Mouse (Mus musculus): ENCODE data around the gene Sdha. TPM values are rescaled to one million over a fixed set of nuclear protein-coding genes. Genes with fewer than 3 reads are reported as not detected.

The Sdha gene
- polyA plus RNA-seq (2012; rRNA removed): 26.8 and 28.1 TPM in 2 replicates

GRCm38 (mm10) chr13:74349566-74350434 is at the start of gene Sdha, which contains the start of gene Ccdc127:
Gene Sdha, minus strand, starts transcription at chr13:74350280.
Gene Ccdc127, plus strand, starts transcription at chr13:74350309.

GRCm38 (mm10) chr13:74399298-74399839 is 49.3 kb upstream of the Sdha start, which contains the start of gene Ftl1-ps1:
Gene Ftl1-ps1, plus strand, starts transcription at chr13:74399694.

GRCm38 (mm10) chr13:74390371-74390990 is 40.4 kb upstream of the Sdha start, which contains the start of gene Zfp72:
Gene Zfp72, minus strand, starts transcription at chr13:74390836.

DNA sequence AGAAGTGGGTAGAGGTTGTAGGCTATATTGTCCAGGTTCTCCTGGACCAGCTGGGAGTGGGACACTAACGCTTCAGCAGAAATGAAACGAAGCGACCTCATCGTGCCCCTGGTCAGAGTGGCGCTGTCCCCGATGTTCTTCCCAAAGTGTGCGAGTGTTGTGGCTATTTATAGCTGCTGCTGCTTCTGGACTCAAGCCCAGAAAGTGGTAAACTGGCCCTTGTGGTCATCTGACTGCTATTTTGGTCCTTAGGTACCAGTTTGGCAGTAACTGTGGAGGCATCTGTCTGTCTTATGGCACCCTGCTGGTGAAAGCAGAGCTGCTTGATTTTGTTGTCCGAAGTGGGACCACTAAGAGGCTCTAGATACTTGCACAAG is 13.8 kb upstream of the Sdha start, which contains the start of gene Lrrc14b:
Lrrc14b (minus strand) TSS at position 147 of the 377 bp plus-strand sequence.

DNA sequence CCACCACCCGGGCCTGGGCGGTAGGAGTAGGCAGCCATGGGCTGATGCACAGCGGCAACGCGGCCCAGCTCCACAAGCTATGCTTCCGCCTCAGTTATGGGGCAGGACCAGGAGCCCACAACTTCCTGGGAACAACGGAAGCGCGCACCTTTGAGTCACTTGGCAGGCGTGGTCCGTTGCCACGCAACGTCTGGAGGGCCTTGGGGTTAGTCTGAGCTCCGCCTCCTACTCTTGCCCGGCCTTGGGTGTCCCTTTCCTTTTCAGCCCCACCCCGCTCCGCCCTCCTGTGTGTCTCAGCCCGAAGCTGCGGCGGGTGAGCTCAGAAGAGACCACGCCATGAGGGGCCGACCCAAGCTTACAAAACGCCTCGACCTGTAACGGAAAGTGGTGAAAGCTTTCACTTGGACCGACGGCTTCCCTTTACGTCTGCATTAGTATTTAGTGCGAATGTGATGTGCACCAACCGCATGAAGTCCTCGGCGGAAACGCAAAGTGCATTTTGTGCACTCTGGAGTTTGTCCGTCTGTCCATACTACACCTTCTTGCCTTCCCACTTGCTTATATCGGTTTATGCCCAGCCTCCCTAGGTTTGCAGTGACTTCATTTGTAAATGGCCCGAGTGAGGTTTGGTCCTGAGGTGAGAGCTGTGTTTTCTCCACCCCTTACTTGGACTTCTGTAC is 32.8 kb downstream of the Sdha start, which contains the start of gene Pdcd6:
Pdcd6 (minus strand) TSS at position 411 of the 680 bp plus-strand sequence.

DNA sequence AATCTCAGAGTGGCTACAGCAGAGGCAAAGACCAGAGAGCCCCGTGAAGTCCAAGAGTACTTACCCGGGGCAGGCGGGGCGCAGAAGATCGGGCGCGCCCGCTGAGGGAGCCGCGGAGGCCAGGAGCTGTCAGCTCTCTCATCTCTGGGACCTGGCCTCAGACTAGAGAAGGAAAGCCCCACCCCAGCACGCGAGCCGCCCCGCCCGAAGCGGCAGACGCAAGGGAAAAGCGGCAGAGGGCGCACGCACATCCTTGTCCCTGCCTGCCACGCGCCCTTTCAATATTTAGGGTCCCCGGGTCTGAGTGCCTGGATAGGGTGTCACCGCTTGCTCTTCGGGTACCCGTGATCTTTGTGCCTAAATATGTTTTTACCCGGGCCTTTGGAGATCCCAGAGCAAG is 57.9 kb downstream of the Sdha start, which contains the start of gene Ahrr:
Ahrr (minus strand) TSS at position 165 of the 400 bp plus-strand sequence.

Other genes with a start within 250 kb of the Sdha start
- gene Slc9a3, start 228.8 kb downstream of the Sdha start, polyA plus RNA-seq (2012; rRNA removed): 7.8 and 9.1 TPM in 2 replicates
- gene Exoc3, start 141.5 kb downstream of the Sdha start, polyA plus RNA-seq (2012; rRNA removed): 16.4 and 17.6 TPM in 2 replicates
- 0.30 and 0.47 TPM in 2 replicates for gene Ahrr, start 57.9 kb downstream of the Sdha start, polyA plus RNA-seq (2012; rRNA removed)
- gene Pdcd6, start 32.7 kb downstream of the Sdha start, polyA plus RNA-seq (2012; rRNA removed): 27.3 and 29.7 TPM in 2 replicates
- 0.48 and 0.70 TPM in 2 replicates for gene Ccdc127, start within 50 bp of the Sdha start, polyA plus RNA-seq (2012; rRNA removed)
- 0.57 and 0.65 TPM in 2 replicates for gene Lrrc14b, start 13.7 kb upstream of the Sdha start, polyA plus RNA-seq (2012; rRNA removed)
- gene Zfp72, start 40.6 kb upstream of the Sdha start, polyA plus RNA-seq (2012; rRNA removed): 0.02 TPM in 2 replicates
- 13.1 and 19.6 TPM in 2 replicates for gene Ftl1-ps1, start 49.4 kb upstream of the Sdha start, polyA plus RNA-seq (2012; rRNA removed)
- gene Zfp825, start 143.7 kb upstream of the Sdha start, polyA plus RNA-seq (2012; rRNA removed): 0.25 TPM in 1 of 2 replicates, not detected in the other

Measured in stomach, adult 2 months (tissue).